Mouse (Mus musculus) neural tube, embryonic 15.5 days (tissue): ENCODE data around the gene 4921517D22Rik. TPM values are rescaled to one million over a fixed set of nuclear protein-coding genes. Genes with fewer than 3 reads are reported as not detected.

ENCODE experiments used
- ATAC-seq: fragments of 200-750 bp; cut with Nextera tagmentation; 2 replicates; pipeline ENCODE4 v1.8.0; 2017; ENCODE audit warnings: mild to moderate bottlenecking, moderate TSS enrichment, moderate library complexity; ENCODE audit not compliant: low FRiP score
- H3K27ac ChIP-seq: fragments of 300-500 bp; sonication (generic); replicated peaks from 2 replicates; pipeline ENCODE4 v1.5.1; 2015; ENCODE audit warnings: mild to moderate bottlenecking, inconsistent platforms
- H3K27me3 ChIP-seq: fragments of 300-500 bp; sonication (generic); replicated peaks from 2 replicates; pipeline ENCODE4 v1.6.1; 2015; ENCODE audit warnings: inconsistent platforms
- H3K36me3 ChIP-seq: fragments of 300-500 bp; sonication (generic); 2 replicates; pipeline ENCODE4 v1.6.1; 2015; ENCODE audit warnings: inconsistent platforms
- H3K4me1 ChIP-seq: fragments of 300-500 bp; sonication (generic); 2 replicates; pipeline ENCODE4 v1.6.1; 2015; ENCODE audit warnings: inconsistent platforms
- H3K4me2 ChIP-seq: fragments of 300-500 bp; sonication (generic); 2 replicates; pipeline ENCODE4 v1.6.1; 2015; ENCODE audit warnings: inconsistent platforms, mild to moderate bottlenecking, moderate library complexity
- H3K4me3 ChIP-seq: fragments of 300-500 bp; sonication (generic); replicated peaks from 2 replicates; pipeline ENCODE4 v1.5.1; 2015; ENCODE audit warnings: mild to moderate bottlenecking, inconsistent platforms
- H3K9ac ChIP-seq: fragments of 300-500 bp; sonication (generic); replicated peaks from 2 replicates; pipeline ENCODE4 v1.6.1; 2015; ENCODE audit warnings: mild to moderate bottlenecking, inconsistent platforms
- H3K9me3 ChIP-seq: fragments of 300-500 bp; sonication (generic); replicated peaks from 2 replicates; pipeline ENCODE4 v1.6.1; 2016; ENCODE audit warnings: inconsistent platforms
- WGBS: fragments of 180-500 bp; shearing (Covaris S2); methylation state at CpG from one replicate; pipeline ENCODE4 v1.1.7; 2015; ENCODE audit warnings: mixed read lengths; 5-methylcytosine and 5-hydroxymethylcytosine counted together
- polyA plus RNA-seq: library from polyadenylated mRNA; unstranded; fragments of >200 nt; fragmentation: Nextera tagmentation; extraction: Ambion mirVana; gene quantifications from 2 replicates; pipeline ENCODE4 v1.2.1, GENCODE M21; 2015

The 4921517D22Rik gene
- polyA plus RNA-seq, 1 experiment from 2014 or later: not detected

- H3K9ac ChIP-seq: no peak overlapping the region
- H3K4me3 ChIP-seq: no peak overlapping the region
- peaks cover 39% of the 10 kb centered on the region for H3K36me3 ChIP-seq
- no peak overlapping the region for H3K27ac ChIP-seq
- no peaks in the 10 kb centered on the region for H3K27me3 ChIP-seq
- no peaks in the 10 kb centered on the region for H3K9me3 ChIP-seq
- H3K4me2 ChIP-seq: no peak overlapping the region
- ATAC-seq: no peak
- WGBS: 90% methylated on average over 16 of the region's 16 CpGs
- H3K4me1 ChIP-seq: no peaks in the 10 kb centered on the region
Observed at GRCm38 (mm10) chr13:59639368-59640177, 54.3 kb downstream of the 4921517D22Rik start.

DNA sequence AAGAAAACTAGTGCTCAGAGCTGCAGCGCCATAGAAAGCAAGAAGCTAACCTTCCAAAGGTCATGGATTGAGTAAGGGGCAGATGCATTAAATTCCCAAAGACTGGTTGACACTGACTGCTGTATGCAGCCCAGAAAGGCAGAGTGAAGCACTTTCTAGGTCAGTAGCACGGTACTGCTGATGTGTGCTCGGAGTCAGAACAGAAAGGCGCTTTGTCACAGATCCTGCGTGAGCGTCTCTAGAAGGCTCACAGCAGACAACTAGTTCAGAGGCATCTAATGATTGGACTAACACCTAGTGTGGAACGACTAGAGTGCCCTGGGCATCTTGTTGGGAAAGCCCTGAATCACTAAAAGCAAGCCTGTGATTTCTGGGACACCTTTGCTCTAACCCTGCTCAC lies 56.1 kb downstream of the 4921517D22Rik start:
- Histone ChIP-seq H3K36me3 (peaks cover 57% of the 10 kb centered on the region), H3K4me3 (no peak overlapping the region), H3K4me1 (no peaks in the 10 kb centered on the region), H3K9me3 (no peaks in the 10 kb centered on the region), H3K27ac (no peak overlapping the region), H3K4me2 (no peak overlapping the region), H3K9ac (no peak overlapping the region), H3K27me3 (no peaks in the 10 kb centered on the region)
- WGBS: 90% methylated on average over 7 of the region's 7 CpGs
- no peak for ATAC-seq

Other genes with a start within 250 kb of the 4921517D22Rik start
- 67.4 and 72.5 TPM in 2 replicates for gene Agtpbp1, start 108.9 kb downstream of the 4921517D22Rik start, polyA plus RNA-seq
- gene Naa35, start 108.8 kb downstream of the 4921517D22Rik start, polyA plus RNA-seq: 123 and 131 TPM in 2 replicates
- 19.1 and 23.8 TPM in 2 replicates for gene Golm1, start 18.3 kb downstream of the 4921517D22Rik start, polyA plus RNA-seq
- 0.03 and 0.13 TPM in 2 replicates for gene Spata31d1a, start 16.2 kb upstream of the 4921517D22Rik start, polyA plus RNA-seq
- gene Spata31d1b, start 18.2 kb upstream of the 4921517D22Rik start, polyA plus RNA-seq: not detected in 2 replicates
- gene Spata31d1d, start 37.6 kb upstream of the 4921517D22Rik start, polyA plus RNA-seq: not detected in 2 replicates
- gene 1700014D04Rik, start 52.6 kb upstream of the 4921517D22Rik start, polyA plus RNA-seq: 0.14 and 0.22 TPM in 2 replicates
- 158 and 171 TPM in 2 replicates for gene Isca1, start 75.7 kb upstream of the 4921517D22Rik start, polyA plus RNA-seq
- not detected in 2 replicates for gene Gm49354, start 88.1 kb upstream of the 4921517D22Rik start, polyA plus RNA-seq
- gene Tut7, start 129.0 kb upstream of the 4921517D22Rik start, polyA plus RNA-seq: 41.7 and 46.3 TPM in 2 replicates